Mouse (Mus musculus) myocyte (in vitro differentiated cells): ENCODE results near the gene Stxbp1.

ENCODE experiments used
- CEBPB ChIP-seq: IDR thresholded peaks from 2 replicates; pipeline ENCODE4 v1.6.1; 2011; ENCODE audit warnings: mild to moderate bottlenecking, moderate library complexity; ENCODE audit not compliant: poor library complexity, insufficient read depth, severe bottlenecking
- E2F4 ChIP-seq: IDR thresholded peaks from one replicate; pipeline ENCODE4 v1.6.1; 2011; ENCODE audit warnings: mild to moderate bottlenecking, control low read depth, moderate library complexity; ENCODE audit not compliant: insufficient read depth
- MAX ChIP-seq: IDR thresholded peaks from one replicate; pipeline ENCODE4 v1.6.1; 2011; ENCODE audit warnings: low read depth, mild to moderate bottlenecking, control low read depth
- MYOD1 ChIP-seq, 3 experiments: IDR thresholded peaks; one replicate each; pipeline ENCODE4 v1.6.1; 2011; ENCODE audit warnings: control low read depth in 2 of 3, low read depth in 2 of 3, mild to moderate bottlenecking in 2 of 3, moderate library complexity in 1 of 3; ENCODE audit not compliant: insufficient read length in 2 of 3, control insufficient read depth in 1 of 3
- MYOG ChIP-seq, 3 experiments: IDR thresholded peaks; one replicate each; pipeline ENCODE4 v1.6.1; 2011; ENCODE audit warnings: control low read depth in 2 of 3, low read depth in 2 of 3, mild to moderate bottlenecking in 2 of 3; ENCODE audit not compliant: insufficient read length in 2 of 3, control insufficient read depth in 1 of 3, insufficient read depth in 1 of 3
- POLR2A ChIP-seq: IDR thresholded peaks from one replicate; pipeline ENCODE4 v1.6.1; 2011; ENCODE audit warnings: low read depth, mild to moderate bottlenecking, control low read depth, moderate library complexity; ENCODE audit not compliant: insufficient read length
- POLR2AphosphoS2 ChIP-seq: IDR thresholded peaks from one replicate; pipeline ENCODE4 v1.6.1; 2011; ENCODE audit warnings: low read depth, control low read depth; ENCODE audit not compliant: insufficient read length
- REST ChIP-seq: IDR thresholded peaks from one replicate; pipeline ENCODE4 v1.6.1; 2011; ENCODE audit warnings: mild to moderate bottlenecking, control low read depth, moderate library complexity; ENCODE audit not compliant: insufficient read depth, insufficient read length
- SRF ChIP-seq: IDR thresholded peaks from one replicate; pipeline ENCODE4 v1.6.1; 2011; ENCODE audit warnings: low read depth; ENCODE audit not compliant: control insufficient read depth, insufficient read length
- TCF12 ChIP-seq: IDR thresholded peaks from one replicate; pipeline ENCODE4 v1.6.1; 2011; ENCODE audit warnings: mild to moderate bottlenecking, control low read depth; ENCODE audit not compliant: poor library complexity, insufficient read depth, severe bottlenecking
- TCF3 ChIP-seq: IDR thresholded peaks from one replicate; pipeline ENCODE4 v1.6.1; 2011; ENCODE audit warnings: low read depth, control low read depth; ENCODE audit not compliant: insufficient read length
- USF1 ChIP-seq: IDR thresholded peaks from one replicate; pipeline ENCODE4 v1.6.1; 2011; ENCODE audit warnings: low read depth, mild to moderate bottlenecking, control low read depth, moderate library complexity

DNA sequence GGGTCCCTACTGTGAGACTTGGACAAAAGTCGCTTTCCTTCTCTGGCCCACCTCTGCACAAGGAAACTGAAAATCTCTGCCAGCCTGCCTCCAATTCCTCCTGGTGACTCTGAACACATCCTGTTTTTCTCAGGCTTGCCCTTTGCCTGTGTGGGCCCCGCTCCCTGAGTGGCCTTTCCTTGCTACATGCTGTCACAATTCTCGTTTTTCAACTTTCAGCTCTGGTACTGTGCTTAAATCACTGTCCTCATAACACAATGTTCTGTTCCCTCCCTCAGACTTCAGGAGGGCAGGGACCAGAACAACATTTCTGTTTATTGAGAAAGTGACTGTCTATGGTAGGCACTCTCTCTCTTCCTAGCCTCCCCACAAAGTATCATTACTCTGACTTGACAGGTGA is 27.0 kb upstream of the Stxbp1 start:
- TF ChIP-seq POLR2A, result no peak
- TF ChIP-seq E2F4, result no peak
- TF ChIP-seq USF1, result no peak
- TF ChIP-seq MYOD1 (IDR thresholded peaks at IDR 0.05; ENCODE audit: control insufficient read depth in 1 of 3, insufficient read length in 2 of 3, low read depth in 2 of 3), result no peak
- no peak for TF ChIP-seq POLR2AphosphoS2
- TF ChIP-seq MYOG (IDR thresholded peaks at IDR 0.05; ENCODE audit: control insufficient read depth in 1 of 3, insufficient read depth in 1 of 3, insufficient read length in 2 of 3, low read depth in 2 of 3), result no peak
- no peak for TF ChIP-seq SRF
- no peak for TF ChIP-seq TCF12
- TF ChIP-seq MAX, result no peak
- TF ChIP-seq TCF3, result no peak
- TF ChIP-seq REST, result no peak
- no peak for TF ChIP-seq CEBPB
